ENCODE assay signal across 22 mouse cellular contexts in the genomic region with DNA sequence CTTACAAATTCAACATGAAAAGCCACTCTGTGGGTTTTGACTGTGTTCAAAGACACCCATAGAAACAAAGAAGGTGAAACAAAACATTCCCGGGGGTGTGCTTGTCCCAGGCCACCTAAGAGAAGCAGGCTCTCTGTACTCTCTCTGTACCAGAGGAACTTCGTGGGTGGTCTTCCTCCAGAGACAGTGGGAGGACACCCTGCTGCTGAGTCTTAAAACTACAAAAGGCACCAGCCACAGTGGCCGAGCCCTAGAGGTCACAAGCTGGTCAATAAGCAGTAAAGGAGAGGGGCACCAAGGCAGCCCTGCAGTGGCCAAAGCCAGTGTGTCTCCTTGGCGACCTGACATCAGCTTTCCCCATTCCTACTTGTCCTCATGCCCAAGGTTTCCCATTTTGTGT. TPM values are rescaled to one million over a fixed set of nuclear protein-coding genes. Genes with fewer than 3 reads are reported as not detected.
DNase-seq lines count a peak whose midpoint lies in the region; ATAC-seq lines count a peak whose summit lies in the region.
"Had no signal": no experiment of that assay in that cellular context is flagged by ENCODE, and none has a peak within 500 bp of the region (broad histone marks: within the 10 kb centered on the region; RNA-seq: fewer than 3 reads in every experiment).

No protein-coding gene starts in this region.

- no peaks in the 10 kb centered on the region for H3K9me3 ChIP-seq in heart, embryonic 10.5 days
- H3K9me3 ChIP-seq in kidney, embryonic 16.5 days (ENCODE audit: low read length), result peaks cover 8% of the 10 kb centered on the region; the same call in 1 of the 2 replicates
- H3K9me3 ChIP-seq: liver, embryonic 15.5 days; midbrain, embryonic 15.5 days; stomach, embryonic 15.5 days had no signal

- peaks cover 63% of the 10 kb centered on the region for H3K4me1 ChIP-seq in heart, embryonic 10.5 days
- H3K4me1 ChIP-seq in kidney, embryonic 16.5 days (ENCODE audit: insufficient read depth, low read length), result peaks cover 46% of the 10 kb centered on the region

- no peak for DNase-seq in heart, embryonic 10.5 days (ENCODE audit: low spot score)
- no peak for DNase-seq in heart, adult 9 months (ENCODE audit: low spot score in 2 of 2)
- no peak for DNase-seq in kidney, postnatal 14 days
- peak; percentile 86 for DNase-seq in embryo, embryonic 10 days (ENCODE audit: low spot score)
- DNase-seq in retina, embryonic 14.5 days (ENCODE audit: low spot score), result peak; percentile 46
- DNase-seq in gastrocnemius, postnatal 14 days, result no peak
- no peak for DNase-seq in cerebellum, adult 18-20 months
- DNase-seq: adrenal gland, adult 8-10 months; cerebellum, adult 8-10 months; gastrocnemius, postnatal 25 days; spleen, adult 18-20 months; thymus, postnatal 25 days had no signal

- no peak overlapping the region for H3K4me3 ChIP-seq in heart, embryonic 10.5 days
- no peak overlapping the region for H3K4me3 ChIP-seq in kidney, embryonic 16.5 days (ENCODE audit: low read length)
- H3K4me3 ChIP-seq: erythroblast, embryonic 14.5 days; hindbrain, embryonic 12.5 days; left cerebral cortex, adult 2 months; limb, embryonic 13.5 days; liver, embryonic 15.5 days; midbrain, embryonic 15.5 days; stomach, embryonic 15.5 days had no signal

- H3K4me2 ChIP-seq in kidney, embryonic 16.5 days (replicated peaks; ENCODE audit: low read depth, low read length), result no peak overlapping the region
- H3K4me2 ChIP-seq: limb, embryonic 13.5 days; liver, embryonic 15.5 days; stomach, embryonic 15.5 days had no signal

- intact Hi-C loops in gastrocnemius, postnatal 14 days (cut with DNase I; ENCODE audit: low total_unique reads), result no loop called here

- ATAC-seq in kidney, embryonic 16.5 days (ENCODE audit: low FRiP score, low TSS enrichment), result no peak
- ATAC-seq: midbrain, embryonic 15.5 days had no signal

- H3K9ac ChIP-seq in kidney, embryonic 16.5 days (replicated peaks; ENCODE audit: low read length), result no peak overlapping the region
- H3K9ac ChIP-seq: hindbrain, embryonic 12.5 days; limb, embryonic 13.5 days; liver, embryonic 15.5 days; midbrain, embryonic 15.5 days; stomach, embryonic 15.5 days had no signal

- H3K27ac ChIP-seq in heart, embryonic 10.5 days, result peak overlapping the region; percentile 75
- H3K27ac ChIP-seq in kidney, embryonic 16.5 days (ENCODE audit: low read length), result 0 out of 2 replicates have a peak overlapping the region, but pooled peaks have one; percentile 10
- H3K27ac ChIP-seq: kidney, postnatal 0 days; left cerebral cortex, adult 2 months; limb, embryonic 13.5 days; liver, embryonic 15.5 days; midbrain, embryonic 15.5 days had no signal

- H3K36me3 ChIP-seq in heart, embryonic 10.5 days, result peaks cover 32% of the 10 kb centered on the region
- H3K36me3 ChIP-seq in kidney, embryonic 16.5 days (ENCODE audit: insufficient read depth, low read length), result peaks cover 12% of the 10 kb centered on the region
- H3K36me3 ChIP-seq: liver, embryonic 15.5 days; midbrain, embryonic 15.5 days had no signal

- 20% methylated on average over 4 of the region's 4 CpGs for WGBS in heart, embryonic 10.5 days
- 20% methylated on average over 4 of the region's 4 CpGs for WGBS in kidney, embryonic 16.5 days

- H3K27me3 ChIP-seq in heart, embryonic 10.5 days (ENCODE audit: insufficient read depth, poor library complexity, severe bottlenecking), result no peaks in the 10 kb centered on the region
- H3K27me3 ChIP-seq in kidney, embryonic 16.5 days (ENCODE audit: insufficient read depth, low read length), result no peaks in the 10 kb centered on the region
- H3K27me3 ChIP-seq: stomach, embryonic 15.5 days had no signal

RNA-seq across cellular contexts. Expression of a gene that starts 14.5 kb away (rescaled TPM):
- 26.5 and 32.8 TPM in 2 replicates for polyA plus RNA-seq in heart, embryonic 10.5 days (2016; fragmentation: Nextera tagmentation; extraction: Ambion mirVana)
- polyA plus RNA-seq in kidney, embryonic 16.5 days (2015; fragmentation: Nextera tagmentation; extraction: Ambion mirVana), result 21.1 and 21.7 TPM in 2 replicates
- total RNA-seq in gastrocnemius, postnatal 14 days (2021), result 10 to 100 TPM in 1 of 2 experiments, 1 to 10 TPM in 1; 8.8 to 10.6 TPM
- total RNA-seq: neutrophil, adult 5-6 weeks had no signal

Comparison
In these comparisons a context has a peak if more than half of its experiments do, and no peak if none do; other contexts are left out.
1. DNase-seq: peak in embryo, embryonic 10 days (single experiment) and retina, embryonic 14.5 days (single experiment); none in heart, embryonic 10.5 days (single experiment), heart, adult 9 months (0 of 2), kidney, postnatal 14 days (single experiment), gastrocnemius, postnatal 14 days (single experiment) and cerebellum, adult 18-20 months (0 of 2).